Mouse (Mus musculus) midbrain, embryonic 11.5 days (tissue): ENCODE measurements around the gene Gpr183. TPM values are rescaled to one million over a fixed set of nuclear protein-coding genes. Genes with fewer than 3 reads are reported as not detected.

ENCODE experiments used
- ATAC-seq: fragments of 200-750 bp; cut with Nextera tagmentation; 2 replicates; pipeline ENCODE4 v1.8.0; 2017; ENCODE audit warnings: moderate TSS enrichment, moderate library complexity; ENCODE audit not compliant: low FRiP score
- DNase-seq: peaks from one replicate; pipeline ENCODE4 v3.0.0; 2015; ENCODE audit warnings: low spot score; ENCODE audit errors: missing footprints
- H3K27ac ChIP-seq: fragments of 300-500 bp; sonication (generic); 2 replicates; pipeline ENCODE4 v1.5.1; 2014; ENCODE audit warnings: low read depth, low read length
- H3K27me3 ChIP-seq: fragments of 300-500 bp; sonication (generic); 2 replicates; pipeline ENCODE4 v1.6.1; 2014; ENCODE audit warnings: mild to moderate bottlenecking, low read length, moderate library complexity, mixed read lengths; ENCODE audit not compliant: control insufficient read depth, insufficient read depth
- H3K36me3 ChIP-seq: fragments of 300-500 bp; sonication (generic); 2 replicates; pipeline ENCODE4 v1.6.1; 2014; ENCODE audit warnings: mild to moderate bottlenecking, low read length, moderate library complexity, mixed read lengths; ENCODE audit not compliant: control insufficient read depth, insufficient read depth
- H3K4me1 ChIP-seq: fragments of 300-500 bp; sonication (generic); 2 replicates; pipeline ENCODE4 v1.6.1; 2014; ENCODE audit warnings: low read length; ENCODE audit not compliant: control insufficient read depth, insufficient read depth
- H3K4me2 ChIP-seq: fragments of 300-500 bp; sonication (generic); 2 replicates; pipeline ENCODE4 v1.6.1; 2014; ENCODE audit warnings: mild to moderate bottlenecking, moderate library complexity
- H3K4me3 ChIP-seq: fragments of 300-500 bp; sonication (generic); 2 replicates; pipeline ENCODE4 v1.5.1; 2014; ENCODE audit warnings: low read depth, low read length
- H3K9ac ChIP-seq: fragments of 300-500 bp; sonication (generic); 2 replicates; pipeline ENCODE4 v1.6.1; 2014; ENCODE audit warnings: low read length
- H3K9me3 ChIP-seq: fragments of 300-500 bp; sonication (generic); 2 replicates; pipeline ENCODE4 v1.6.1; 2016; ENCODE audit warnings: low read length; ENCODE audit not compliant: control insufficient read depth
- WGBS: fragments of 180-500 bp; shearing (Covaris S2); extraction: QIAGEN DNeasy Blood & Tissue Kit; methylation state at CpG from one replicate; pipeline ENCODE4 v1.1.7; 2014; 5-methylcytosine and 5-hydroxymethylcytosine counted together
- polyA plus RNA-seq: library from polyadenylated mRNA; unstranded; fragments of >200 nt; fragmentation: Nextera tagmentation; extraction: Ambion mirVana; gene quantifications from 2 replicates; pipeline ENCODE4 v1.2.1, GENCODE M21; 2014

Gpr183 gene
- polyA plus RNA-seq, 1 experiment from 2014 or later: 1.6 TPM

DNA sequence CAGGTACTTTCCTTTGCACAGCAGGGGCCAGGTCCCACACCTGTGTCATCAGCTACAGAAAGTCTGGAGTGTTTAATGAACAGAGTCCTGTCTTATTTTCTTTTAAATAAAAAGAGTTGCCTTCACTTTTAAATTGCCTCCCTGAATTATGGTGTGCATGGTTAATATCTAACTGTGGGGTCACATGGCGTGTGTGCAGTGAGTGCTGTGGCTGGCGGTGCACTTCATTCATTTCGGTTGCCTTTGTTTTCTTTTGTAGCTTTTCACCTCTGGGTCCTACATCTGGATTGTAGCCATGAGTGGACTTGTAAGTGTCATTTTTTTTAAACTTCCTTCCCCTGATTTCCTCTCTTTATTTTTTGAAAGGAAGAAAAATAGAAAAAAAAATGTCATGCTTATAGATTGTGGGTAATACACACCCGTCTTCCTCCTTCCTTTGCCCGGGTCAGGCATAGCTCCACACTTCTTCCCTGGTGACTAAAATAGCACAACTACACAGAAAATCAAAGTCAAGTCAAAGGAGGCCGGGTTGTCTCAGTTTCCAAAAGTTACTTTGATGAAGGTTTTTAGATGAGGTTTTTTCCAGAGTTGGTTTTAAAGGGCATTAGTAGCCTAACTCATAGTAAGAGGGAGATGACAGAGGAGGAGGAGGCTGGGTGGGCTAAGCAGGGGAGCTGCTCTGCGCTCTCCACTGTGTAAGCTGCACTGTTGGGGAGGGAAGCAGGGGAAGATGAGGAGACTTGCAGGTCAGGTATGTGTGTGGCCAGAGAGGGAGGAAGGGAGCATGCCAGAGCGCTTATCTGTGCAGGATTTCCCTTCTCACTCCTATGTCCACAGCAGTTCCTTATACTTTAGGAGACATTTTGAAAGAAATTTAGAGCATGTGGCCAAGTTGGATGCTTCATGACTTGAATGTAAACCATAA is 18.3 kb upstream of the Gpr183 start:
- Histone ChIP-seq H3K27ac (no peak overlapping the region), H3K4me3 (no peak overlapping the region), H3K27me3 (no peaks in the 10 kb centered on the region), H3K36me3 (no peaks in the 10 kb centered on the region), H3K4me1 (no peaks in the 10 kb centered on the region), H3K4me2 (no peak overlapping the region), H3K9me3 (no peaks in the 10 kb centered on the region), H3K9ac (no peak overlapping the region)
- ATAC-seq (no peak), DNase-seq (peak; percentile 6)
- 79% methylated on average over 8 of the region's 8 CpGs for WGBS

DNA sequence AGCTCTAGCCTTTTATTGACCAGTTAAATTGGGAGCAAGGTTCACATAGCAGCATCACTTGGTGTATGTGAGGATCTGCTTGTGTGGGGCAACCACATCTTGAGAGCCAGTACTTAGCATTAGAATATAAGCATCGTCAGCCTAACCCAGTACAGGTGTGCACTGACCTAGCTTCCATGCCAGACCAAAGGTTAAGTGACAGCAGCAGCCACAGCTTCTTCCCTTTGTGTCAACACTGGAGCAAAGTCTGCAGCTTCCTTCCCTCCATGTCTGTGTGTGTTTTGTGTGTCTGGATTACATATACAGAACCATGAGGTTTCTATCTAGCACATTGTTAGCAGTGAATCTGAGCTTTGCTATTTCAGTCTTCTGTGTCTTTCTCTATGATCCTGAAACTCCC is 16.5 kb upstream of the Gpr183 start:
- 81% methylated on average over 1 of the region's 1 CpGs for WGBS
- Histone ChIP-seq H3K9ac (no peak overlapping the region), H3K27me3 (no peaks in the 10 kb centered on the region), H3K9me3 (no peaks in the 10 kb centered on the region), H3K36me3 (no peaks in the 10 kb centered on the region), H3K4me1 (no peaks in the 10 kb centered on the region), H3K4me3 (no peak overlapping the region), H3K4me2 (no peak overlapping the region), H3K27ac (no peak overlapping the region)
- ATAC-seq: no peak
- DNase-seq: peak; percentile 45

DNA sequence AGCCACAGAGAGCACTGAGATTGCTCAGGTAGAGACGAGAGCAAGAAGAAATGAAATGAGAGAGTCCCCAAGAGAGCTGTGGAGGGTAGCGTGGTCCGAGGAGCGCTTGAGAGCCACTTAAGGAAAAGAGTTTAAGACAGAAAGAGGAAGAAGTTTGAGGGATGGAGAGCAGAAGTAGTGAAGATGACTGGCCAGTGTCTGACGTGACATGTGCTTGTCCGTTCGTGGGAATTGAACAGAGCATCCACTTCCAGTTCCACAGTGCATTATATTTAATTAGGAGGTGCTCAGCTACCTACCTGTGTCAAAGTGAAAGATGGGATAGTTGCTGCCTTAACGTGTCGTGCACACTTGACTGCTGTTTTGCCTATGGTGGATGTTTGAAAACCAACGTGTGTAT is 8.1 kb upstream of the Gpr183 start:
- Histone ChIP-seq H3K4me3 (no peak overlapping the region), H3K9ac (no peak overlapping the region), H3K4me2 (no peak overlapping the region), H3K27me3 (no peaks in the 10 kb centered on the region), H3K9me3 (no peaks in the 10 kb centered on the region), H3K36me3 (no peaks in the 10 kb centered on the region), H3K4me1 (no peaks in the 10 kb centered on the region), H3K27ac (no peak overlapping the region)
- no peak for ATAC-seq
- no peak for DNase-seq
- 95% methylated on average over 10 of the region's 10 CpGs for WGBS

DNA sequence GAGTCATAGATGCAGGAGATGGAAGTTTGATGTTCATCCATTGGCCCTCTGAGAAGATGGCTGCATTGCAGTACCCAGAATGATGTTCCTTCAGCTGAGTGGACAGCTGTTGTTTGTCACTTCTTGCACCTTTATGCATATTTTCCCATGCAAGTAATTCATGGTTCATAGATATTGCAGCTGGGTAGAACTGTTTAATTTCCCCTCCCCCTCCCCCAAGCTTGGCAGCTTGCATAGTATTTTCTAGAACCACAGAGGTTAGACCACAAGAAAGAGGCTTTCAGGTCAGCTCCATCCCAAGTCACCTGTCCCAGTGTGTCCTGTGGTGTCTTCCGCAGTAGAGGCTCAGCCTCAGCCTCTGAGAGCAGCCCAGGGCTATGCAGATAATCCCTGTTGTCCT is 5.4 kb upstream of the Gpr183 start:
- Histone ChIP-seq H3K4me2 (no peak overlapping the region), H3K27ac (no peak overlapping the region), H3K4me1 (no peaks in the 10 kb centered on the region), H3K9ac (no peak overlapping the region), H3K4me3 (no peak overlapping the region), H3K36me3 (no peaks in the 10 kb centered on the region), H3K9me3 (no peaks in the 10 kb centered on the region), H3K27me3 (no peaks in the 10 kb centered on the region)
- ATAC-seq: no peak
- 79% methylated on average over 1 of the region's 1 CpGs for WGBS
- no peak for DNase-seq

DNA sequence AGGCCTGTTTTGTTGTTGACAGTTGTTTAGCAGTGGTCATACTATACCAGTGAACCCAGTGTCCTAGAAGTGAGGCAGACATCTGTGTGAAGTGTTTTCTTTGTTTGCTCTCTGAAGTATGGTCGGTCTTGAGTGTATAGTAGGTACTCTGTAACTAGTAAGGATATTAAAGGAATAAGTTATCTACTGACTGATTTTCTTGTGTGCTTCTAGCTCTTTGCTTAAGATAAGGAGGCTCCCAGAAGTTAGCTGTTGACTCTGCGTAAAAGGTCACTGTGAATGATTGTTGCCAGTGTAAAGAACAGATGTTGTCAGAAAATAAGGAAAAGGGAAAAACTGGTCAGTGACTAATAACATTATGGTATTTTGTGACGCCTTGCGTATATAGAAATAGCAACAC is 2.1 kb upstream of the Gpr183 start:
- no peak for DNase-seq

DNA sequence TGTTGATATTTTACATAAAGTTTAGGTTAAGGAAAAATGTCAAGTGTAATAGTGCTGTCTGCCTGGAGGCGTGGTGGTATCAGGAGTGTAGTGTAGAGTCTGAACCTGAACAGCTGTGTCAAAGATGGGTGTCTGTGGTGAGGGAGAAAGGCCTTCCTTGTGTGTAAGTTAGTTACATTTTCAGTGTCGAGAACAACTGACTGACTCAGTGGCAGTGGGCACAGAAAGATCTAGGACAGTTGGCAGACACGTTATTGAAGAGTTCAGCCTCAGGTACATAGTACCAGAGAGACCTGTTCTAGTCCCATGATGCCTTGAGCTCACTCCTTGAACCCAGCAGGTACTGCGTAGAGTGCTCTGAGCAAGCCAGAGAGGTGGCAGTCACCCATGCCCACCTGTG is 466 bp upstream of the Gpr183 start:
- H3K4me3 ChIP-seq: no peak overlapping the region
- H3K27me3 ChIP-seq: no peaks in the 10 kb centered on the region

More for the DNA sequence above, 2.1 kb upstream of the Gpr183 start:
- Histone ChIP-seq H3K4me1 (no peaks in the 10 kb centered on the region), H3K9ac (no peak overlapping the region), H3K9me3 (no peaks in the 10 kb centered on the region), H3K27ac (no peak overlapping the region), H3K27me3 (no peaks in the 10 kb centered on the region), H3K4me3 (no peak overlapping the region), H3K36me3 (no peaks in the 10 kb centered on the region), H3K4me2 (no peak overlapping the region)
- WGBS: 93% methylated on average over 4 of the region's 4 CpGs
- ATAC-seq: no peak

DNA sequence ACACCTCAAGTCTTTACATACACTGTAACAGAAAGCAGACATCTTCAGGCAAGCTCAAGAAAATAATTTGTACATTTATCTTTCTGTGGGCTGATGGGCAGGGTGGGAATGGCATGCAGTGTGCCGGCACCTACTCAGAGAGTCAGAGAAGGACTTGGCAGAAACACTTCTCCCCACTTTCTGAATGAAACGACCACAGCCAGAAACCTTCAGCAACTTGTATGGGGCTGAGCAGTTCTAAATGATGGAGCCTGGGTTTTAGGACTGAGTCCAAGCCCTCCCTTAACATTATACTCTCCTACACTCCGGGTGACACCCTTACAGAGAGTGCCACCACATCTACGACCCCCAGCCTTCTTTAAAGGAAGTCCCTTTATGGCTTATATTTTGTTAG is 1.1 kb downstream of the Gpr183 start:
- no peaks in the 10 kb centered on the region for H3K36me3 ChIP-seq
- 87% methylated on average over 4 of the region's 4 CpGs for WGBS
- H3K27ac ChIP-seq: no peak overlapping the region
- no peak overlapping the region for H3K9ac ChIP-seq
- H3K27me3 ChIP-seq: no peaks in the 10 kb centered on the region
- ATAC-seq (no peak), DNase-seq (no peak)
- H3K4me1 ChIP-seq: no peaks in the 10 kb centered on the region
- H3K9me3 ChIP-seq: no peaks in the 10 kb centered on the region
- no peak overlapping the region for H3K4me2 ChIP-seq
- no peak overlapping the region for H3K4me3 ChIP-seq

More for the DNA sequence above, 466 bp upstream of the Gpr183 start:
- Histone ChIP-seq H3K4me2 (no peak overlapping the region), H3K27ac (no peak overlapping the region), H3K9me3 (no peaks in the 10 kb centered on the region), H3K4me1 (no peaks in the 10 kb centered on the region), H3K9ac (no peak overlapping the region), H3K36me3 (no peaks in the 10 kb centered on the region)
- DNase-seq (no peak), ATAC-seq (no peak)
- WGBS: 96% methylated on average over 4 of the region's 4 CpGs

DNA sequence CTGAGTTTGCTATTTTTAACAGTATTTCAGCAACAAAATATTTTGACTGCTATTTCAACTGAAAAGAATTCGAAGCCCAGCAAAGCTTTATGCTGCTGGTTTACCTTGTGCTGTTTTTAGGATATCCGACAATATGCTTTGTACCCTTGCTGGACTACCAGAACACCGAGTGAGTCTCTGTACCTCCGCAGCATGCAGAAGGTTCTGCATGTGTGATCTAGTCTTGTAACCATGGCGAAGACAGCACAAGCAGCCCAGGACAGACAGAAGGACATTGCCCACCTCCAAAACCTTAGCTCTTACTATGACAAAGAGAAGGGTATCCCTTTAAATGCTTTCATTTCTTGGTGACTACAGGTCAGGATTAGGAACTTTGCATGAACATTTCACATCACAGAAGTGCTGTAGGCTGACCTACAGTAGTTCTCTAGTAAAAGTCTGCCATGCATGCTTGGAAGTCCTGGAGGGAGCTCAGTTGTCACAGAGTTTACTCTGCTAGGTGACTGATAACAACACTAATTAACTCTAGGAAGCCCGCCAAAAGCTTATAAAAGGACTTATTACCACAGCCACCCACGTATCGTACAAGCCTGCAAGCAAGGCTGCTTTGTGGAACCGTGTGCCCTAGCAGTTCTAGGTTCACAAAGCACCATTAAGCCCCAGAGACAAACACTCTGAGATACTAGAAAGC is 1.6 kb downstream of the Gpr183 start:
- Histone ChIP-seq H3K9ac (no peak overlapping the region), H3K4me1 (no peaks in the 10 kb centered on the region), H3K27me3 (no peaks in the 10 kb centered on the region), H3K4me3 (no peak overlapping the region), H3K4me2 (no peak overlapping the region), H3K36me3 (no peaks in the 10 kb centered on the region), H3K27ac (no peak overlapping the region), H3K9me3 (no peaks in the 10 kb centered on the region)
- ATAC-seq (no peak), DNase-seq (no peak)
- 86% methylated on average over 9 of the region's 9 CpGs for WGBS

DNA sequence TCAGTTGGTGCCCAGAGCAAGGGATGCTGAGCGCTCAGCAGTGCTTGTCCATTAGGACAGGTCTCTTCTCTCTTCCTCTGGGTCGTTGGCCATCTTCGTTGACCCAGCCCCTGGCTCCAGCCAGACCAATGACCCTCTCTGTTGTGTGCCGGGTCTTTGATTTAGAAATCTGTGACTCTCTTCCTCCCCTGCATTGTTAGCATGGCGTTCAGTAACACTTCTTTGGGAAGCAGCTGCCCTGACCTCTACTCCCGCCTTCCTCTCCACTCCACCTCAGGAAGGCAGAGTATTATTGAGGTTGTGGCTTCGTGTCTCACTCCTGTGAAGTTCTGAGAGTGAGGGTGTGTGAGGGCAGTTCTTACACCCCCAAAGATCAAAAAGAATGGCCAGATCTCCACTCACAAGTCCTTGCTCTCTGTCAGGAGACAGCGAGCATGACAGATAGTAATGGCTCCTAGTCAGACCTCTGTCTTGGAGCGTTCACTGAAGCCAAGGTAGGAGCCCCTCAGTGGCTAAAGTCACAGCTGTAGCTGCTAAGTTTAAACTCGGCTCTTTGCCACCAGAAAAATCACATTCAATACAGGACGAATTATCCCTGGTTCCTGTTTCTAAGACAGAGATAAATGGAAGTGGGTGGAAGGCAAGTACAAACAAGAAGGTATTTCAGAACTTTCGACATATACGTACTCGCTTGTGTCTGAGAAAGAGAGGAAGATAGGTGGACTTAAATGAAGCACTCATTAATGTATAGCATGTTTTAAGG is 2.7 kb downstream of the Gpr183 start:
- H3K27me3 ChIP-seq: no peaks in the 10 kb centered on the region
- H3K4me2 ChIP-seq: no peak overlapping the region
- no peaks in the 10 kb centered on the region for H3K9me3 ChIP-seq
- no peak overlapping the region for H3K9ac ChIP-seq
- ATAC-seq: no peak
- no peaks in the 10 kb centered on the region for H3K36me3 ChIP-seq
- DNase-seq: no peak
- H3K4me1 ChIP-seq: no peaks in the 10 kb centered on the region
- H3K4me3 ChIP-seq: no peak overlapping the region
- 87% methylated on average over 14 of the region's 14 CpGs for WGBS
- H3K27ac ChIP-seq: no peak overlapping the region
